Mouse (Mus musculus): ENCODE results near the gene Ppp1r1a. TPM values are rescaled to one million over a fixed set of nuclear protein-coding genes. Genes with fewer than 3 reads are reported as not detected.

The Ppp1r1a gene
- polyA plus RNA-seq, 1 experiment from 2014 or later: 3.5 TPM

- 11% methylated on average over 1 of the region's 1 CpGs for WGBS (ENCODE audit: insufficient replicate concordance)
- ATAC-seq (no peak), DNase-seq (no peak)
- TF ChIP-seq CTCF (IDR thresholded peaks at IDR 0.05; ENCODE audit: low read depth) (0 out of 2 replicates have a peak, but pooled peaks have one; percentile 23), EP300 (IDR thresholded peaks at IDR 0.05; ENCODE audit: low read depth) (no peak)
- no peak overlapping the region for H3K4me3 ChIP-seq (ENCODE audit: low read depth, low read length)
- peaks cover 6% of the 10 kb centered on the region; the same call in 1 of the 2 replicates for H3K36me3 ChIP-seq (replicated peaks; ENCODE audit: insufficient read depth, low read length)
- H3K9me3 ChIP-seq (ENCODE audit: low read length): no peaks in the 10 kb centered on the region
- no peak overlapping the region for H3K27ac ChIP-seq (ENCODE audit: low read depth)
- H3K27me3 ChIP-seq (ENCODE audit: insufficient read depth, low read length): no peaks in the 10 kb centered on the region
- no peak overlapping the region for H3K9ac ChIP-seq (replicated peaks)
- H3K4me2 ChIP-seq (ENCODE audit: low read depth, low read length): no peak overlapping the region
- no peaks in the 10 kb centered on the region for H3K4me1 ChIP-seq (ENCODE audit: insufficient read depth)
These were observed 55.3 kb downstream of the Ppp1r1a start for GRCm38 (mm10) chr15:103482488-103482887.

Other genes starting within 250 kb of the Ppp1r1a start
- gene Gpr84, start 227.4 kb downstream of the Ppp1r1a start, polyA plus RNA-seq (2015; fragmentation: Nextera tagmentation; extraction: Ambion mirVana): 1.1 and 1.8 TPM in 2 replicates
- gene Zfp385a, start 197.9 kb downstream of the Ppp1r1a start, polyA plus RNA-seq (2015; fragmentation: Nextera tagmentation; extraction: Ambion mirVana): 10.1 TPM in 2 replicates
- gene Itga5, start 171.2 kb downstream of the Ppp1r1a start, polyA plus RNA-seq (2015; fragmentation: Nextera tagmentation; extraction: Ambion mirVana): 15.6 and 16.0 TPM in 2 replicates
- not detected in 2 replicates for gene Gtsf1, start 107.5 kb downstream of the Ppp1r1a start, polyA plus RNA-seq (2015; fragmentation: Nextera tagmentation; extraction: Ambion mirVana)
- not detected in 2 replicates for gene Gtsf2, start 89.5 kb downstream of the Ppp1r1a start, polyA plus RNA-seq (2015; fragmentation: Nextera tagmentation; extraction: Ambion mirVana)
- 6.0 and 6.8 TPM in 2 replicates for gene Nckap1l, start 84.2 kb downstream of the Ppp1r1a start, polyA plus RNA-seq (2015; fragmentation: Nextera tagmentation; extraction: Ambion mirVana)
- gene Pde1b, start 35.0 kb downstream of the Ppp1r1a start, polyA plus RNA-seq (2015; fragmentation: Nextera tagmentation; extraction: Ambion mirVana): 0.24 and 0.62 TPM in 2 replicates
- not detected in 2 replicates for gene Glycam1, start 27.1 kb upstream of the Ppp1r1a start, polyA plus RNA-seq (2015; fragmentation: Nextera tagmentation; extraction: Ambion mirVana)
- gene Mucl1, start 217.5 kb upstream of the Ppp1r1a start, polyA plus RNA-seq (2015; fragmentation: Nextera tagmentation; extraction: Ambion mirVana): not detected in 2 replicates

All from liver, postnatal 0 days (tissue).